Mouse (Mus musculus) mature B cell (primary cell): ENCODE measurements around the gene Nr5a2.

Source experiments
- in situ Hi-C: fragments of 300-500 bp; cut with MboI; formaldehyde crosslinking; loops from 2 replicates; pipeline ENCODE4 v1.14.3; 2019

Nr5a2 gene

DNA sequence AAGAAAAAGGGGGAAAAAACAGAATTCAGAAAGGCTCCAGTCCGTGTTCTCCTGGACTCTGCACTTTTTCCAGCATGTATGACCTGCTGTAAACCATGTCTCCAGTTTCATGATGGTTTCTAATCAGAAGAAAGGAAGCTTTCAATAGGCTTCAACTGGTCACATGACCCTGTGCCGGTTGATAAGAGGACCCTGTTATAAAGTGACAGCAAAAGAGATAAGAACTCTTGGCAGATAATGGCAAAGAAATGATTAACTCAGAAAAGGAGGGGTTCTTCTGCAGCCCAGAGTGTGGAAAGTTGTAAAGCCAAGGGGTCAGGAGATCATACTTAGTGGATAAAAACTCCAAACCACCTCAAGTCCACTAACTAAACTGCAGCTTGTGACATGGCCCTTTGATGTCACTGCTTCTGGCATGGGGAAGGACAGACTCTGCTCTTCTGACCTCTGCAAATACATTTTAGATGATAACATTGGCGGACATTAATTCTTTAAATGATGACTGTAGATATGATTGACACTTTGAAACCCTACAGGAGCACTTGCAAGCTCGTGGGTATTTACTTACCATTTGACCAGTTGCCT is at the start of gene Nr5a2:
Gene Nr5a2 (minus strand): TSS at position 21 of the 585 bp plus-strand sequence.
- in situ Hi-C loops, result no loop called here

DNA sequence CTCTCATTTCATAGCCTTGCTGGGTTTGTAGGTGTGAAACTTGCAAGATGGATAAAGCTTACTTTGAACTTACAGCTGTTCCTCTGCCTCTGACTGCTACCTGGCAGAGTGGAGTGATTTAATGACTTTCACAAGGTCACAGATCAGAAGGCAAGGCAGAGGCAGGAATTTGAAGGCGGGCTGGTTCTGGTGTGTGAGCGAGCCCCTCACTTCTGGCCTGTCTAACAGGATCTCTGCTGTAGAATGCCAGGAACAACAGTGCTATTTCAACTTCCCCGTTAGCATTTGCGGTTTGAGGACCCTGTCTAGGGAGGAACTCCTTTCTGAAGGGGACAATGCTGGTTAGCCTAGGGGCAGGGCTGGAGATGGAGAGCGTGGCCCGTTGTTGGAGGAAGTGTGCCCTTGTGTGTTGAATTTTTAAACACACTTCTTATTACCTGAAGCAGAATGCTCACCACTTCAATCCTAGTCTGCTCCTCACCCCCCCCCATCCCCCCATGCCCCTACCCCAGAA is 48.5 kb upstream of the Nr5a2 start:
- in situ Hi-C loops, result no loop called here

DNA sequence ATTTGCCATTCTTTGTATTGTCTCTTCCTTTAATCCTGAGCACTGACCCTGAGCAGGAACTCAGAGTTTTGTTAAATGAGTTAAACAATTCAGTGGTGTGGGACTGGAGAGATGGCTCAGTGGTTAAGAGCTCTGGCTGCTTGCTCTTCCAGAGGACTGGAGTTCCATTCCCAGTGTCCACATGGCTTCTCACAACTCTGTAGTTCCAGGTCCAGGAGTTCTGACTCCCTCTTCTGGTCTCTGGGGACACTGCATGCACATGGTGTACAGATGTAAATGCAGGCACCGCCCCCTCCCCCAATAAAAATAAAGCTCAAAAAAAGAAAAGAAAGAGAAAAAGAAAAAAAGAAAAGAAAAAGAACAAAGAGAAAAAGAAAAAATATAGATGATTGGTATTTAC is 43.6 kb upstream of the Nr5a2 start:
- in situ Hi-C loops, result no loop called here

DNA sequence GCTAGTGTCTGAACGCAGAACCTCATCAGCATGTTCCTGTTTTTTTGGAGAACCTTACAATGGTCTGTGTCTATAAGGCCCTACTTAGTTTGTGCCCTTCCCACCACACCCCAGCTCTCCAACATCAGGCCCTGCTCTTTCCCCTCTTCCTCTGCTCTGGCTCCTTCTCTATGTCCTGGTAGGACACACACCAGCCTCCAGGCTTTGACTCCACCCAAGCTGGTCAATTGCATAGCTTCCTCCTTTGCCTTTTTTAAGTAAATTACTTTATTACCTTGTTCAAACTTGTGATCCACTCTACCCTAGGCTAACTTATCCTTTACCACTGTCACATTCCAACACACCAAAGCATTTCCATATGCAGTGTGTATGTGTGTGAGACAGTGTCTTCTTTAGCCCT is 42.9 kb upstream of the Nr5a2 start:
- in situ Hi-C loops, result no loop called here

DNA sequence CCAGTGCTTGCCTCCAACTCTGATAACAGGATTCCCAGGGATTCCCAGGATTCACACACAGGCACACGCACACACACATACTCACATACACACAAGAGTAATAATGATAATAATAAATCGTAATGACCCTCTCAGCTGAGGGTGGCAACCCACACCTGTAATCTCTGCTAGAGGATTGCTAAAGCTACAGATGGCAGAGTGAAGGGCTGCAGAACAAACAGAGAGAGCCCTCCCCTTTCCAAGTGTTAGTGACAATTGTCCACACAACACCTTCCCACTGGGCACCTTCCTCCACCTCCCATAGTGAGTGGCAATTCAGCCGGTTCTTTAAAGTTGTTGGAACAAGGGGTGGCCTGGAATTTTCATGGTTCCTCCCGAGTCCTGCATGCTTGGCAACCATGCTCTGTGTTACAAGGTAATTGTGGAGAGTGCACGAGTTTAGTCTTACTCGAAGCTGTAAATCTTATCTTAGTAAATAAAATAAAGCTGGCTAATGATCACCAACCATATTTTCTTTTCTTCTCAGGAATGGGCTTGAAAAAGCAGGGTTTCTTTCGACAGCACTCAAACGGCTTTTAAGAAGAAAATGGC is 31.6 kb upstream of the Nr5a2 start:
- in situ Hi-C loops, result no loop called here

DNA sequence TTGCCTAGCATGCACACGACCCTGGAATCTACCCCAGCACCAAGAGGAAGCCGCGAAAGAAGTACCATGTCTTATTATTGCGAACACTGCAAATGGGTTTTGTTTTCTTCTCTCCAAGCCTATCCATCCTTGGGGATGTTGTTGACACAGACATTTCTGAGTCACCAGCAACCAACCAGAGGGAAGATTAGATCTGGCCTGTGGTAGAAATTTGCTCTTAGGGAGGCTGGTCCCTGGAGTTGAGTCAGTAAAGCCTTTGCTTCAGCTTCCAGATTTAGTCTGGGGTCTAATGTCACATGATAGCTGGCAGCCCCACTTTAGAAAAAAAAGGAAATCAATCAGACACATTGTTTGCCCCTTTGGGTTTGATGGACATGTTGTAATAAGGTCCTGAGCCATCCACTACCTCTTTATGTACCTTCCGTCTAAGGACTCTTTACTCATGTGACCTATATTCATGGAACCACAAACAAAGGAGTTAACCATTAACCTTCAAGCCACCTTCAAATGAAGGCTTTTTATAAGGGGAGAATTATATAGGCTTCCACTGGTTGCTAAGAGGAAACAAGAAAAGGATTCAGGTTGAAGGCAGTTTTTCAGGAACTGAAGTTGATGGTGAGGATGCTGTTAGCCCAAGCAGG is 20.1 kb upstream of the Nr5a2 start:
- in situ Hi-C loops, result no loop called here

DNA sequence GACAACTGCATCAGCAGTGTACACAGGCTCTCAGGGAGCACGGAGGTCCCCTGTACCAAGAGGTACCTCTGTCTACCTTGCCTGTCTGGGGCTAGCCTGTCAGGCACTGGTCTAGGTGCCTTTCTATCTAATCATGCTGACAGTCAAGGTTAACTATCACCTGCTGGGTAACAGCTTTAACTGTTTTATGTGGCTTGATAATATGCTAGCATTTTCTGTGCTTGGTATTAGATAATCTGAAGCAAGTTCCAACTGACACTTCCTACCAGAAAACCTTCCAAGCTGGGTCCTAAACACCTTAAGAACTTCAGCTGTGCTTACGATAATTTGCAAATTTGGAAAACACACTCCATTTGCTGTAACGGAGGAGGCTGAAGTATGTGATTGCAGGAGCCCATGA is 17.6 kb upstream of the Nr5a2 start:
- in situ Hi-C loops, result no loop called here

DNA sequence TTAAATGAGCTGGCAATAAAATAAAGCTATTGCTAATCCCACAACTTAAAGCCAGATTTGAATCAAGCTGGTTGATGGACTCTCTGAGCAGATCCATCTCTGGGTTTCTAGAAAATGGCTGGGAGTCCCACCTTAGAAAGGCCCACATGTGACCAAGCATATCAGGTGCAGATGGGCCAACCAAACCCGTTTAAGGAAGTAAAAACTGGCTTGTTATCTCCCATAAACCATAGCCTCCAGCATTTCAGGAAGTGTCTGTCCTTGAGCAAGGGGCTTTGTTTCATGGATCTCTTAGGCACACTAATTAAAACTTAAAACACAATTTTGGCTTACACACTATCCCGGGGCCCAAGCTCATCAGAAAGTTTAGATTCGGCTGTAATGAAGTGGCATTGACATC is 13.8 kb upstream of the Nr5a2 start:
- in situ Hi-C loops, result no loop called here

DNA sequence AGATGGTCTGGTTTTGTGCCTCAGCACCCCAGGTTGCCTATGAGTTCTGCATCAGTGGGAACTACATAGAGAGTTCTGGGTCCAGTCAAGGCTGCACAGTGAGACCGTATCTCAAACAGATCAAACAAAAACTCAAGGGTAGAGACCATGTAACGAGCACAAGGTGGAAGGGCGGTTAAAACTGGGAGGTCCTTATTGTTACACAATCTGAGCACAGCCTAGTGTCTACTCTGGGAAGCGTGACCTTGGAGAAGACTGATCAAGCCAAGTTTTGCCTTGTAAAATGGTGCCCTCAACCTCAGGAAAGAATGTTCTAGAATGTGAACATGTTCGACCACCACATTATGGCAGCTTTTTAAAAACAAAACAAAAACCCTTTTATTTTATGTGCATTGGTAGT is 12.8 kb upstream of the Nr5a2 start:
- in situ Hi-C loops, result no loop called here

DNA sequence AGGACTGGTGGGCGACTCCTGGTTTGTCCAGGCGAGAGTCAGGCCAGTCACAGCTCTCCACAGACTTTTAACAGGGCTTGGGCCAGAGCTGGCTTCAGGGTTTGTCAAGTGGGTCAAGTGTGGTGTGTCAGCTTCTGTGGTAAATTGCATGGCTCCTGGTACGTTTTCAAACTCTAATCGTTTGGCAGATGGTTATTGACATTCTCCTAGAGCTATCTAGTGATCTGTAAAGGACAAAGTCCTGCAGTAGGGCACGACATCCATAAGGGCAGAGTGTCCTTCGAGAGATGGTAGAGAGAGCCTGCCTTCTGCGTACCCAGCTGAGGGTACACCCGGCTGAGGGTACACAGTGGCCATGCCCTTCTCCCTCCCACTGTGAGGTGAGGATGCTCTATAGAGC is 10.7 kb upstream of the Nr5a2 start:
- in situ Hi-C loops, result no loop called here

DNA sequence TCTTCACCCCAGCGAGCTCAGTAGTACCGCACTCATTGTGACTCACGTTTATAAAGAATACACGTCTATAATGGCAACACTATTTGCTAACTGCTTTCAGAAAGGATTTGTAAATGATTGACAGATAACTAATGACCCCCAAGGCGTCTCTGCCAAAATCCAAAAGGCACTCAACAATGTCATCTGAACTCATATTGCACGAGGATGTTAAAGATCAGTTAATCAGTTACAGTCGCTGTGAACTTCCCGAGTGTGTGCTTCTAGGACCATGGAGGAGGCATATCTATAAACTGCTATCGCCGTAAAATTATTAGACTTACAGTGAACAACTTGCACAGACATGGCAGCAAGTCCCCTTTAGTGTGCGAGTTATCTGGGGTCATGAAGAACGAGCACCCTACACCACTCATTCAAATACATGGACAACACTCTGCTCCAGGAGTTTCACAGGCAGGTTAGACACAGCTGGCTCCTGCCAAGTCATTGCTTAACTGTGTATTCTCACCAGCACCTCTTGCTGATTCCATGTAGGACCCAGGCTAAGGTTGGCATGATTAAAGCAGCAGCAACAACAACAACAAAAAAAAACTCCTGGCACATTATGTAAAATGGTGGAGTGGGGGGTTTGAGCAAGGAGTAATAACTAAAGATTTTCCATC is 6.6 kb upstream of the Nr5a2 start:
- in situ Hi-C loops, result no loop called here

DNA sequence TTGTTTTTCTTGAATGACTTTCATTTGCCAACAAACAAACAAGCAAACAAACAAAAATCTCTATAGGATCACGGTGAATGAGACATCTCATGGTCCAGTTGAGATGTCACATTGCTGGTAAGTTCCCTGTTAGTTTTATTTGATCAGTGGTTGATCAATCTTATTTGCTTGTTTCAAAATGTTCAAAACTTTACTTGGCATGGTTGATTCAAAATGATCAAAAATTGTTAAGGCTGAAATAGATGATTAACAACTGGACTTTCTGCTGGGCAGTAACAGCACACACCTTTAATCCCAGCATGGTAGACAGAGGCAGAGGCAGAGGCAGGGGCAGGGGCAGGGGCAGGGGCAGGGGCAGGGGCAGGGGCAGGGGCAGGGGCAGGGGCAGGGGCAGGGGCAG is 757 bp downstream of the Nr5a2 start:
- in situ Hi-C loops, result no loop called here

DNA sequence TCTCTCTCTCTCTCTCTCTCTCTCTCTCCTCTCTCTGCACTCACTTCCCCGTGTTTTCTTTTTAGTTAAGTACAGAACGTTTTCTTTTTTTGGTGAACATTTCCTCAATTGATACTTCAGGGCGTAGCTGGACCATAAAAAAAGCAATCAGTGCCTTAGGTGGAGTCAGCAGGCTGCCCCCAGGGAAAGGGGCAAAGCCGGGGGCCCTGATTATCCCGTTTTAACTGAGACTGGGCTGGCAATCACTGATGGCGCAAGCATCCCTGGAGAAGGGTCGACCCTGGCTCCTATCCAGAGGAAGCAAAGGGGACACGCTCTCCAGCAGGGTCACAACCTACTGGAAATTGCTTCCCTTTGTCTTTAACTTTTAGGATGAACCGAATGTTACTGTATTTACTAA is 1.6 kb downstream of the Nr5a2 start:
- in situ Hi-C loops, result no loop called here

DNA sequence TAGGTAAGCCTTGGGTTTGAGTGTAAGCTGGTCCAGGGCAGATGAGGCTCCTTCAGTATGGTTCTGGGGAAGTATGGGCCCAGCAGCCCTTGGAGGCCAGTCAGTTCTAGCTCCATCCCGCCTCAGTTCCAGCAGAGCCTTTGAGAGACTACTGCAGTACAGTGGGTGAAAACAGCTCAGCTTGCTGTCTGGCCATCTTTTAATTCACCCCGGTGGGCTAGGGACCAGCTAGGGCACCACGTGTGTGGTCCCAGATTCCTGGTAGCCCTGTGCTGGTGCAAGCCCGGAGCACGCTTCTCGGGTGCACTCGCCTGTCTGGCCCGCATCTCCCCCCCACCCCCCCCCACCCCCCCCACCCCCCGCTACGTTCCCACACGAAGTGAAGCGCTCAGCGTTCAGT is 2.1 kb downstream of the Nr5a2 start:
- in situ Hi-C loops, result no loop called here

DNA sequence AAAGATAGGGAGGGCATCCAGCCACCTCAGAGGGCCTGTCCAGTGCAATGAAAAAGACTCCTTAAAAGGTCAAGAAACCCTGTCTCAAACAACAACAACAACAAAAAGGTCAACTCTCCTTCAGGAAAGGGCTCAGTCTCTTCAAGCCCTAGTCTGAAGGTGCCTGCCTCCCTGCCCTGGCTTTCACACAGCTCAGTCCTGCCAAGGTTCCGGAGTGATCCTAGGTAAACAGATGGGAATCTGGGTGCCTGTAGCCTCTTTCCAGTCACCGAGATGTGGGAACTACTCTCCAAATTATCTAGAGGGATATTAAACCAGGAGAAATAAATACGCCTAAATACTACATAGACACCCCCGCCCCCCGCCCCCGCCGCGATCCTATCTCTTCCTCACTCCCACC is 2.6 kb downstream of the Nr5a2 start:
- in situ Hi-C loops, result no loop called here

DNA sequence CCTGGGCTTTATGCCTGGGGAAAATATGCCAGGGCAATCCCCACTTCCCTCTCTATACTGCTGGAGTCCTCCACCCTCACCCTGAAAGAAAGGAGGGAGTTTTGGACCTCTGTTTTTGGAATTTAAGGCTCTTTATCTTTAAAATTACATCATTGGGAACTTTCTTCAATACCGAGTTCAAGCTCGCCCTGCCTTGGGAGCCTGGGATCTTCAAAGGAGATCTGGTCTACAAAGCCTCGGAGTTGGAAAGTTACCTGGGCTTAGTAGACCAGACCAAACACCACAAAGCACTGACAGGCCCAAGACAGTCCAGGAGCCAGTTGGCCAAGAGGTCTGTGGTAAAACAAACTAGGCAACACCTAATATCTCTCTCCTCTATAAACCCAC is 6.1 kb downstream of the Nr5a2 start:
- in situ Hi-C loops, result no loop called here

DNA sequence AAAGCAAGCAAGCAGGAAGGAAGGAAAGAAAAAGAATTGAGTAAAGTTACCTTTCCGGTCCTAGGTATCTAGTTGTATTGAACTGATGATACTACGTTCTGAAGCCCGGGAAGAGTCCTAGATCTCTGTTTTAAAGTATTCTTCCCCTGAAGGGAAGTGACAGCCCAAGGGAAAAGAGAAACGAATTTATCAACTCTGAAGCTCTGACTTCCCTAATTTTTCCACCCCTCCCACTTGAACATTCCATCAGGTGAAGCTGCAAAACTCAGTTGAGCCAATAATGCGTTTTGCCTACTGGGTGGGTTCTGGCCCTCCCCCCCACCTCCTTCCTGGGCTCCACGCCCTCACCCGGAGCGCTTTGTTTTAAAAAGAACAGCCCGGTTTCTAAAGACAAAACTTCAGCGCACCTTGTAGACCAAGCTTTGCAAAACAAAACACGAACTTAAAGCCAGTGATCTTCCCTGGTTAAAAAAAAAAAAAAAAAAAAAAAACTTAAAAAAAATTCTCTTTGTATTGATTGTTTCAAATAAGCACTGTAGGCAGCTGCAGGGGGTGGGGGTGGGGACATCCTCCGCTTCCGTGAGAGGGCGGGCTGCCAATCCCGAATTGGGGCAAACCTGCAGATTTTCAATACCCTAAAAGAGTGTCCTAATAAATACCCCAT is 6.7 kb downstream of the Nr5a2 start:
- in situ Hi-C loops, result no loop called here

DNA sequence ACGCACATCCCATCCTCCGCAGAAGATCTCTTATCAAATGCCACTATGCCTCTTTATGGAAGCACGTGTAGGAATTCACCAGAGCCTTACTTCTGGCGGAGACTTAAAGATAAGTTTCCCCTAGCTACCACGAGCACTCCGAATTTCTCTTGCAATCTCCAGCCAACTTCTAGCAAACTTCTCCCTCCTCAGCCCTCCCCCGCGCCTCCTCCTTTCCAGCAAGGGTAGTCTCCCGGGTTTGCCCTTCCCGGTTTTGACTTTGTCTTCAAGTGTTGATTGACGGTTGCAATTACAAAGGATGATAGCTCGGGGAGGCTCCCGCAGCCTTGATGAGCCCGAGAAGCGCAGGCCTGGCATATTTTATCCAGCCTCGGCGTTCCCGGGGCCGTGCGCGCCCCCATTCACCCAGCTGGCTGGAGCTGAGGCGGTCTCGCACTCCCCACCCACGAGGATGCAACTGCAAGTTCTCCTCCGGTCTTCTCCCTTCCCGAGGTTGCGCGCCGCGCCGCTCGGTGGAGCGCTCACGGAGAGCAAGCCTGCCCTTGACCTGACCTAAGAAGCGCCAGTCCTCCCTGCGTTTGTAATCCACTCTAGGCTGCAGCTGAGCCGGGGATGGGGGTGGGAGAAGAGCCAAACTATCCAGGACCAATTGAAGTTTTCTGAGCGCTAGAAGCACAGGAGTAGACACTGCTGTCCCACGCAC is 7.5 kb downstream of the Nr5a2 start:
- in situ Hi-C loops, result no loop called here

DNA sequence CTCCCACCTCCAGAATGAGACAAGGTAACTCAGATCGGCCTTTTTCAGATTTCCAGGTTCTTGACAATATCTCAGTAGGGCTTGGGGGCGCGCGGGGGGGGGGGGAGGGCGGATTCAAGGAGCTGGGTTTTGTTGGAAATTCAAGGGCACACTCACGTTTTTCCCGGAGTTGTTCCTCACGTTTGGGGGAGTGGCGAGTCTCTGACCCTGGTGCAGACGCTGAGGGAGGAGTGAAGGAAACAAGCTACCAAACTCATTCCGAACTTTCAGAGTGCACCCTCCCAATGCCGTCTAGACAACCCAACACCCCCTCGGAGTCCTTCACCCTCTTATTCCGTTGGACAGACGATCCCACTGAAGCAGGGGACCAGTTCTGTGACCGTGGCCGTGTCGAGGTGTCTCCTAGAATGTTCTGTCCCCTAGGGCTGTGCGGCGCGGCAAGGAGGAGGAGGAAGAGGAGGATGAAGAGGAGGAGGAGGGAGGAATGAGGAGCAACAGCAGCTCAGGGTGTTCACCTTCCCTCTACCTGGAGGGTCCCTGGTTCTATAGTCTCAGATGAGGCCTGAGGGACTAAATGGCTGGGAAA is 8.2 kb downstream of the Nr5a2 start:
- in situ Hi-C loops, result no loop called here

DNA sequence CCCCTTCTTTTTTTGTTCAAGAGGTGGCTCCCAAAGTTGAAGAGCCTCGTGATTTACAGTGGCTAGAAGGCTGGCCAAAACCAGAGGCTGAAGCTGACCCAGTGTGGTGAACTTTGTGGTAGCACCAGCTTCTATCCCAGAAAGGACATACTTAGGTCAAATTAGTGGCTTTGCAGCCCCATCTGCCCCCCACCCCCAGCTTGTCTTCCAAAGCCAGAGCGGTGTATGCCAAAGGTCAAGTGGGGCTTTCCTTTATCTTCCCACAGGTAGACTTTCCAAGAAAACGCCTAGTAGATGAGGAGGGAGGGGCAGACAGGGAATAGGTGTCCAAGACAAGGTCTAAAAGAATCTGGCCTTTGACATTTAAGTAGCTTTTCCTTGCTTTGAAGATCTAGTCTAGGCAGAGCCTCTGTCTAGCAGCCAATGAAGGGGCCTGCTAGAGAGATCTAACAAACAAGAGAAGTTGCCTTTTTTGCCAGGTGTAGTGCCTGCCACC is 9.0 kb downstream of the Nr5a2 start:
- in situ Hi-C loops, result no loop called here

DNA sequence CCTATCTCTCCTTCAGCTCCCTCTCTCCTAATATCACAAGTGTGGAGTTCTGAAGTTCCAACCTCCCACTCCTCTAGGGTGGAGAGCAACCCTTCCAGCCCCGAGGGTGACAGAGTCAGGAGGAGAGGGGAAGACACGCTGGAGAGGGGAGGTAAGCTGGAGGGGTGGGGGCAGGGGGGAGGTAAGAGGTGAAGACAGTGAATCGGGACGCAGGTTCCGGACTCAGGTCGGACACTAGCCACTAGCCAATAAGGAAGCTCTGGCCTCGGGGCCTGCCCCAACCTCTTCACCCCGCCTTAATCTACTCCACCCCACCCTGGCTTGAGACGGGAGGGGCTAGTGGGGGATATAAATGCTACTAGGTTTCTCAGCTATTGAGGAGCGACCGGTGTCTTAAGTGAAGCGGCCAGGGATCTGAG is 10.9 kb downstream of the Nr5a2 start:
- in situ Hi-C loops, result no loop called here
